7 mouse cellular contexts compared by ENCODE assay signal in the genomic region with DNA sequence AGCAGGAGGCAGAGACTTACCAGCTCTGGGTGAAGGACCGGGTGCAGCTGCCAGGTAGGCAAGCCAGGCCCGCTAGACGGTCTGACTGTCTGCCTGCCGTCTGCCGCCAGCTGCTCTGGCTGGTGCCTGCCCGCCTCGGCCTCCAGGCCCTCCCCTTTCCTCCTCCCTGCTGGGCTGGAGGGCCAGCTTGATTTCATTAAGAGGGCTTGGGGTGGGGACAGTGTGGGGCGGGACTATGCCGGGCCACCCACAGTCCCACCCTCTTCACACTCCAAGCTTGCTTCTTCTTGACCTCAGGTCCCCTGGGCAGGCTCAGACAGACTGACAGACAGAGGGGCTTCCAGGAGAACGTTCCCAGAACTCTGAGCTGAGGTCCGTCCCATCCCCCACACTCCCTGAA. TPM values are rescaled to one million over a fixed set of nuclear protein-coding genes. Genes with fewer than 3 reads are reported as not detected.
DNase-seq lines count a peak whose midpoint lies in the region; ATAC-seq and TF ChIP-seq lines count a peak whose summit lies in the region.

Gene Tmem119 (minus strand): TSS at position 237 of the 400 bp plus-strand sequence.

- no peaks in the 10 kb centered on the region for H3K27me3 ChIP-seq in limb, embryonic 14.5 days (ENCODE audit: control insufficient read depth, insufficient read depth, low read length)
- no peaks in the 10 kb centered on the region for H3K27me3 ChIP-seq in myocyte (ENCODE audit: control insufficient read depth, insufficient read depth, insufficient read length)

- no peak within 1 kb of the TSS for H3ac ChIP-seq in myocyte (ENCODE audit: control insufficient read depth, insufficient read length)

- intact Hi-C loops in gastrocnemius, postnatal 36 days (cut with DNase I), result no loop called here

- H3K9me3 ChIP-seq in limb, embryonic 14.5 days (ENCODE audit: control insufficient read depth, low read length), result no peaks in the 10 kb centered on the region

- H3K36me3 ChIP-seq in limb, embryonic 14.5 days (ENCODE audit: control insufficient read depth, insufficient read depth, low read length), result peaks cover 13% of the 10 kb centered on the region
- H3K36me3 ChIP-seq in myocyte (ENCODE audit: control insufficient read depth, insufficient read depth), result no peaks in the 10 kb centered on the region

- peak within 1 kb of the TSS; percentile 74 for H3K4me2 ChIP-seq in limb, embryonic 14.5 days (replicated peaks; ENCODE audit: low read depth, low read length, severe bottlenecking)
- H3K4me2 ChIP-seq in myocyte (ENCODE audit: low read depth), result peak within 1 kb of the TSS; percentile 79

- H3K4me1 ChIP-seq in brown adipose tissue, adult 24 weeks (ENCODE audit: control insufficient read depth, insufficient read depth, insufficient read length, low read length), result no peaks in the 10 kb centered on the region
- peaks cover 39% of the 10 kb centered on the region for H3K4me1 ChIP-seq in limb, embryonic 14.5 days (ENCODE audit: control insufficient read depth, insufficient read depth, low read length)

- H3K4me3 ChIP-seq in brown adipose tissue, adult 24 weeks (ENCODE audit: insufficient read depth, low read depth, low read length), result peak within 1 kb of the TSS; percentile 34
- peak within 1 kb of the TSS; percentile 63 for H3K4me3 ChIP-seq in limb, embryonic 14.5 days (replicated peaks; ENCODE audit: low read length)
- H3K4me3 ChIP-seq in myocyte, result peak within 1 kb of the TSS; percentile 34

- peaks cover 5% of the 10 kb centered on the region for H3K79me2 ChIP-seq in myocyte (ENCODE audit: control insufficient read depth, insufficient read depth)

- peak; percentile 88 for ATAC-seq in limb, embryonic 14.5 days (ENCODE audit: low FRiP score, low read depth)

- peak within 1 kb of the TSS; percentile 66 for H3K9ac ChIP-seq in limb, embryonic 14.5 days (ENCODE audit: low read depth, low read length, severe bottlenecking)

- DNase-seq in Muller cell, postnatal 12 days (ENCODE audit: inconsistent ontology term), result peak; percentile 51
- DNase-seq in gastrocnemius, postnatal 36 days, result peak; percentile 45 to 46
- DNase-seq in hindlimb bud, embryonic 11.5 days (ENCODE audit: extremely low spot score, low read depth, low spot score), result peak; percentile 54
- DNase-seq in limb, embryonic 14.5 days (ENCODE audit: low spot score), result peak; percentile 86
- DNase-seq in thymus, postnatal 10 days (ENCODE audit: low spot score in 2 of 2), result no peak

- WGBS in limb, embryonic 14.5 days, result under 1% methylated on average over 11 of the region's 11 CpGs

- peak; percentile 53; the same call in 1 of the 2 replicates for TF ChIP-seq POLR2A in limb, embryonic 14.5 days (IDR thresholded peaks at IDR 0.05; ENCODE audit: borderline replicate concordance, extremely low read depth, insufficient read depth, insufficient read length)
- peak; percentile 97 for TF ChIP-seq POLR2A in myocyte (IDR thresholded peaks at IDR 0.05; ENCODE audit: insufficient read length, low read depth)

- no peak within 1 kb of the TSS for H3K27ac ChIP-seq in brown adipose tissue, adult 24 weeks (replicated peaks; ENCODE audit: low read depth, low read length)
- H3K27ac ChIP-seq in limb, embryonic 14.5 days (replicated peaks; ENCODE audit: low read depth, low read length), result peak within 1 kb of the TSS; percentile 90

TF ChIP-seq in myocyte, 11 proteins besides CTCF, POLR2A, EP300 and RAD21:
- TF ChIP-seq TCF3 (IDR thresholded peaks at IDR 0.05; ENCODE audit: insufficient read length, low read depth) (peak; percentile 82), REST (IDR thresholded peaks at IDR 0.05; ENCODE audit: insufficient read depth, insufficient read length) (peak; percentile 51), USF1 (IDR thresholded peaks at IDR 0.05; ENCODE audit: low read depth) (no peak), MAX (IDR thresholded peaks at IDR 0.05; ENCODE audit: low read depth) (no peak), TCF12 (IDR thresholded peaks at IDR 0.05; ENCODE audit: insufficient read depth, poor library complexity, severe bottlenecking) (peak; percentile 35), SRF (IDR thresholded peaks at IDR 0.05; ENCODE audit: control insufficient read depth, insufficient read length, low read depth) (no peak), POLR2AphosphoS2 (IDR thresholded peaks at IDR 0.05; ENCODE audit: insufficient read length, low read depth) (peak; percentile 94), E2F4 (IDR thresholded peaks at IDR 0.05; ENCODE audit: insufficient read depth) (no peak), CEBPB (IDR thresholded peaks at IDR 0.05; ENCODE audit: insufficient read depth, poor library complexity, severe bottlenecking) (no peak), MYOD1 (IDR thresholded peaks at IDR 0.05; ENCODE audit: control insufficient read depth in 1 of 3, insufficient read length in 2 of 3, low read depth in 2 of 3) (peak in 2 of 3 experiments; percentile 94 to 97), MYOG (IDR thresholded peaks at IDR 0.05; ENCODE audit: control insufficient read depth in 1 of 3, insufficient read depth in 1 of 3, insufficient read length in 2 of 3, low read depth in 2 of 3) (peak; percentile 62 to 96 (median 95))

RNA-seq across cellular contexts. Expression of gene Tmem119, which starts in this region (rescaled TPM):
- polyA plus RNA-seq in brown adipose tissue, adult 24 weeks (2012; ENCODE audit: insufficient read depth, insufficient read length, missing spikeins), result 0.83 and 1.5 TPM in 2 replicates
- total RNA-seq in gastrocnemius, postnatal 36 days (2021), result 1 to 10 TPM; 2.2 to 2.7 TPM
- 86.0 and 118 TPM in 2 replicates for polyA plus RNA-seq in limb, embryonic 14.5 days (2012; rRNA removed)
- polyA plus RNA-seq in limb, embryonic 14.5 days (2014; fragmentation: Nextera tagmentation; extraction: Ambion mirVana), result 107 and 117 TPM in 2 replicates
- 62.0 TPM for polyA plus RNA-seq in myocyte (2012; fragmentation: generic; extraction: Trizol)

Comparison
In these comparisons a context has a peak if more than half of its experiments do, and no peak if none do; other contexts are left out.
1. RNA of gene Tmem119 (polyA plus RNA-seq): 86.0 to 118 TPM in limb, embryonic 14.5 days and 62.0 TPM in myocyte (single experiment); 0.83 to 1.5 TPM in brown adipose tissue, adult 24 weeks; every median in the first group is over 10 times any median in the second.
2. DNase-seq: peak in Muller cell, postnatal 12 days (single experiment), gastrocnemius, postnatal 36 days (2 of 2), hindlimb bud, embryonic 11.5 days (single experiment) and limb, embryonic 14.5 days (single experiment); none in thymus, postnatal 10 days (0 of 2).
3. Peak in every context shown above with its lines, with median percentiles within 50 percentile points of each other: H3K4me3 ChIP-seq.